Mouse (Mus musculus) liver, embryonic 12.5 days (tissue): ENCODE measurements at regions not wholly inside any gene's neighbourhood (a gene's known extent, or its start where the extent isn't known, plus 50 kb on each side); places are given as distances from the start of the nearest gene placed in this dataset.

Experiments
- ATAC-seq: fragments of 200-750 bp; cut with Nextera tagmentation; 2 replicates; pipeline ENCODE4 v1.8.0; 2017; ENCODE audit warnings: moderate number of reproducible peaks, mild to moderate bottlenecking, moderate library complexity
- H3K27ac ChIP-seq: fragments of 300-500 bp; sonication (generic); 2 replicates; pipeline ENCODE4 v1.5.1; 2016; ENCODE audit warnings: mild to moderate bottlenecking
- H3K27me3 ChIP-seq: fragments of 300-500 bp; sonication (generic); replicated peaks from 2 replicates; pipeline ENCODE4 v1.6.1; 2016; ENCODE audit warnings: mild to moderate bottlenecking, moderate library complexity
- H3K36me3 ChIP-seq: fragments of 300-500 bp; sonication (generic); 2 replicates; pipeline ENCODE4 v1.6.1; 2016; ENCODE audit warnings: mild to moderate bottlenecking, moderate library complexity
- H3K4me1 ChIP-seq: fragments of 300-500 bp; sonication (generic); 2 replicates; pipeline ENCODE4 v1.6.1; 2016
- H3K4me2 ChIP-seq: fragments of 300-500 bp; sonication (generic); 2 replicates; pipeline ENCODE4 v1.6.1; 2016; ENCODE audit warnings: mild to moderate bottlenecking, moderate library complexity
- H3K4me3 ChIP-seq: fragments of 300-500 bp; sonication (generic); 2 replicates; pipeline ENCODE4 v1.5.1; 2016; ENCODE audit warnings: mild to moderate bottlenecking, moderate library complexity
- H3K9ac ChIP-seq: fragments of 300-500 bp; sonication (generic); 2 replicates; pipeline ENCODE4 v1.6.1; 2016; ENCODE audit warnings: mild to moderate bottlenecking, moderate library complexity
- H3K9me3 ChIP-seq: fragments of 300-500 bp; sonication (generic); replicated peaks from 2 replicates; pipeline ENCODE4 v1.6.1; 2016; ENCODE audit warnings: mild to moderate bottlenecking, moderate library complexity
- WGBS: fragments of 180-500 bp; shearing (Covaris S2); methylation state at CpG from one replicate; pipeline ENCODE4 v1.1.7; 2016; ENCODE audit not compliant: insufficient replicate concordance; 5-methylcytosine and 5-hydroxymethylcytosine counted together

DNA sequence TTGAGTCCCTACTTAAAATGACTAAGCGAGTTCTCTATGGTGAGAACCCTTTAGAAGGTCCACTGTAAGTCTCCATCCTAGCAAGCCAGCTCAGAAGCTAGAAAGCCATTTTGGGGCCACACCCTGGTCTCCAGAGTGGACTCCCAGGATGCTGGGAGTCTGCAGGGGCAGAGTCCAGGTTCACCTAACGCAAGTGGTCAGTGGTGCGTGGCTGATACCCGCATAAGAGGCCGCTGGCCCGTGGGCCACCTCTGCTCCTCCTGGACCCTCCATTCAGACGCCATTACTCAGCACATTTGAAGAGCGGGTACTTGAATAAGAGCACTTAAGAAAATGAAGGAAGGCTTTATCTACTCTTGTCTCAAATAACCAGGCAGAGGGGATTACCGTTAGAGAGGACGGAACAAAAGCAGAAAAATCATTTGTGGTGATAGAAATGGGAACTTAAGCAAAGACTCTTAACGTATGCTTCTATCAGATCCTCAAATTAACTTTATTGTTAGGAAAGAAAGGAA lies 504.4 kb downstream of the Irx1 start:
- ATAC-seq: no peak
- Histone ChIP-seq H3K36me3 (no peaks in the 10 kb centered on the region), H3K4me2 (peak overlapping the region; percentile 33; the same call in 1 of the 2 replicates), H3K9ac (no peak overlapping the region), H3K27ac (no peak overlapping the region), H3K4me3 (no peak overlapping the region), H3K9me3 (no peaks in the 10 kb centered on the region), H3K4me1 (no peaks in the 10 kb centered on the region), H3K27me3 (peaks cover 3% of the 10 kb centered on the region; the same call in 1 of the 2 replicates)
- 31% methylated on average over 11 of the region's 11 CpGs for WGBS

DNA sequence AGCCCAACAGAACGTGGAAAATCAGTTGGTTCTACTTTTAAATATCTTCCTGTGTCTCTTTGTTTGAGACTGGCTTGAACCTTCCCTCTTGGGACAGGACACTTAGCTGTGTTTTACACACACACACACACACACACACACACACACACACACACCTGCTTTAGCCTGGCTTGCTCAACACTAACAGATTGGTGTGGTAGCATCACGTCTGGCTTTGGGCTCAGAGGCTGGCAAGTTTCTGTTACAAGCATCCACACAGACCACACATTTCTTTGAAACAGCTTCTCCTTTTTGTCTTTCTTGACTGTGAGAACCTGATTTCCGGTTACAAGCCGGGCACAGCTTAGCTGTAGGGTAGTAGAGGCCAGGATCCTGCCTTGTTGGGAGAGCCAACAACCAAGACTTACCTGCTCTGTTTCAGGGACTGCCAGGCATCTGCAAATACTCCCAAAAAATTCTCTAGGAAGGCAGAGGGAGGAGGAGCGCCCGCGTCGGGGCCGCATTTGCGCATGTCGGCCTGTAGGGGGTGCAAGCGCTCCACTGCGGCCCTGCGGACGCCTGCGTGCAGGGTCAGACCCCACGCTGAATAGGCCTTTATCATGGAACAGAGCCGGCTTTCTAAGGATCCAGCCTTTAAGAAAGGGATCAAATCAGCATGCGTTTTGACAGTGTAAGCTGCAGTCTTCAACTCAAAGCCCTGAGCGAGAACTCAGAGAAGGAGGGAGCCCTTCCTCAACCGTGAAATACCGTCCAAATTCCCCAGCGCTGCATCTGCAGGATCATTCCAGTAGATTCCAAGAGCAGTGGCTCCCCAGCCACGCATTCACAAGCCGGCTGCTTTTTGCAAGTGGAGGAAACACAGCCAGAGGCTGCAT lies 505.2 kb downstream of the Irx1 start:
- Histone ChIP-seq H3K4me2 (peak overlapping the region; percentile 33), H3K4me3 (no peak overlapping the region), H3K36me3 (no peaks in the 10 kb centered on the region), H3K27me3 (peaks cover 3% of the 10 kb centered on the region; the same call in 1 of the 2 replicates), H3K4me1 (no peaks in the 10 kb centered on the region), H3K9ac (no peak overlapping the region), H3K27ac (no peak overlapping the region), H3K9me3 (no peaks in the 10 kb centered on the region)
- WGBS: 3% methylated on average over 25 of the region's 25 CpGs
- no peak for ATAC-seq

DNA sequence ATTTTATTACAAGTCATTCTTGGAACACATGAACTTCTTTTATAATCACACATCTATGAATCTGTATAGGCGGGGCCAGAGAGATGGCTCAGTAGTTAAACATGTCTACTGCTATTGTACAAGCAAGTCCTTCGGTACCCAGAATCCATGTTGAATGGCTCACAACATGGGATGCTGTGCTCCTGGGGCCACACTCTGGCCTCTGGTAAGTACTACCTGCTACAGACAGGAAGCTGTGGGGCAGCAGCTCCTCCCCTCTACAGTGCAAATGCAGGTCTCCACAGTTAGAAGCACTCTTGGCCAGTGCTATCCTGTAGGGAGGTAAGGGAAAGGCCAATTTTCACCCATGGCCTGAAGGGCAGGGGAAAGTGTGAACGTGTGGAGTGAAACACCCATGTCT lies 506.0 kb downstream of the Irx1 start:
- no peaks in the 10 kb centered on the region for H3K36me3 ChIP-seq
- H3K9me3 ChIP-seq: no peaks in the 10 kb centered on the region
- H3K27ac ChIP-seq: no peak overlapping the region
- H3K4me2 ChIP-seq: no peak overlapping the region
- WGBS: 50% methylated on average over 3 of the region's 3 CpGs
- no peaks in the 10 kb centered on the region for H3K4me1 ChIP-seq
- H3K9ac ChIP-seq: no peak overlapping the region
- peaks cover 3% of the 10 kb centered on the region; the same call in 1 of the 2 replicates for H3K27me3 ChIP-seq
- H3K4me3 ChIP-seq: no peak overlapping the region
- no peak for ATAC-seq

DNA sequence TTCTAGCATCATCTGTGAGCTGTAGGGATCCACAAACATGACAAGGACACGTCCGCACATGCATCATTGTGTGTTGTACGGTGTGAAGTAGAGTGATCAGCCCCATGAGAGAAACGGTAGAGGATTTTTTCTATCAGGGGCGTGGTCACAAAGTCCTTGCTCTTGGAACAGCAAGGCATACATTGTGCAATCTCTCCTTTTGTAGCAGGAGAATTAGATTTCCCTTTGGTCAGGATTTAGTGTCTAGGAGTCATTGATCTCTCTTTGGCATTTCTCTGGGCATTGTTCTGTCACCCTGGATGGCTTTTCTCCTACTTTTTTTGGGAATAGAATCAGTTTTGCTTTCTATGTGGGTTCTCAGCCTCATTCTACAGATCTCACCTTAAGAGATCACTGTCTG lies 511.3 kb downstream of the Irx1 start:
- Histone ChIP-seq H3K27me3 (no peaks in the 10 kb centered on the region), H3K4me2 (no peak overlapping the region), H3K36me3 (no peaks in the 10 kb centered on the region), H3K9me3 (no peaks in the 10 kb centered on the region), H3K4me1 (no peaks in the 10 kb centered on the region), H3K4me3 (no peak overlapping the region), H3K9ac (no peak overlapping the region), H3K27ac (no peak overlapping the region)
- ATAC-seq: no peak
- 75% methylated on average over 5 of the region's 5 CpGs for WGBS

DNA sequence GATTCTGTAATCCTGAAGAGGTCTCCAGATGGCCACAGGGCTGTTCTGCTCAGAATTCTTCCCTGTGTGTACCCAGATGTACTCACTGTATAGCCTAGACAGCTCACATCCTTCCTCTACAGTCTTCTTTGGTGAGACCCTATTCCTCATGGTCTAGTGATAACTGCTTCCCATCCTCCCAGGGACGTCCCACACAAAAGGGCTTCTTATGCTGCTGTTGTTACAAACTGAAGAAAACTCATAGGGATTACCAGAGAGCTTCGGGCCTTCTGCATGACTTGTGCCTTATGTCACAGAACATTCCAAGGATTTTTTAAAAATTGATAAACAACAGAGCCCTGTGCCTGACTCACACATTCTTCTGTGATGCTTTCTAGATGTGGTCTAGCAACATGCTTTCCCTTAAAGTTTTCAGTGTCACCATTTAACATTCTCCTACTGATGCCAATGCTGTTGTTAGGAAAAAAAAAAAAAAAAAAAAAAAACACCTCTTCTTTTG lies 525.9 kb downstream of the Irx1 start:
- Histone ChIP-seq H3K4me3 (no peak overlapping the region), H3K9me3 (no peaks in the 10 kb centered on the region), H3K9ac (no peak overlapping the region), H3K4me2 (no peak overlapping the region), H3K27ac (no peak overlapping the region), H3K4me1 (no peaks in the 10 kb centered on the region), H3K36me3 (no peaks in the 10 kb centered on the region), H3K27me3 (no peaks in the 10 kb centered on the region)
- WGBS: 45% methylated on average over 2 of the region's 2 CpGs
- ATAC-seq: no peak

DNA sequence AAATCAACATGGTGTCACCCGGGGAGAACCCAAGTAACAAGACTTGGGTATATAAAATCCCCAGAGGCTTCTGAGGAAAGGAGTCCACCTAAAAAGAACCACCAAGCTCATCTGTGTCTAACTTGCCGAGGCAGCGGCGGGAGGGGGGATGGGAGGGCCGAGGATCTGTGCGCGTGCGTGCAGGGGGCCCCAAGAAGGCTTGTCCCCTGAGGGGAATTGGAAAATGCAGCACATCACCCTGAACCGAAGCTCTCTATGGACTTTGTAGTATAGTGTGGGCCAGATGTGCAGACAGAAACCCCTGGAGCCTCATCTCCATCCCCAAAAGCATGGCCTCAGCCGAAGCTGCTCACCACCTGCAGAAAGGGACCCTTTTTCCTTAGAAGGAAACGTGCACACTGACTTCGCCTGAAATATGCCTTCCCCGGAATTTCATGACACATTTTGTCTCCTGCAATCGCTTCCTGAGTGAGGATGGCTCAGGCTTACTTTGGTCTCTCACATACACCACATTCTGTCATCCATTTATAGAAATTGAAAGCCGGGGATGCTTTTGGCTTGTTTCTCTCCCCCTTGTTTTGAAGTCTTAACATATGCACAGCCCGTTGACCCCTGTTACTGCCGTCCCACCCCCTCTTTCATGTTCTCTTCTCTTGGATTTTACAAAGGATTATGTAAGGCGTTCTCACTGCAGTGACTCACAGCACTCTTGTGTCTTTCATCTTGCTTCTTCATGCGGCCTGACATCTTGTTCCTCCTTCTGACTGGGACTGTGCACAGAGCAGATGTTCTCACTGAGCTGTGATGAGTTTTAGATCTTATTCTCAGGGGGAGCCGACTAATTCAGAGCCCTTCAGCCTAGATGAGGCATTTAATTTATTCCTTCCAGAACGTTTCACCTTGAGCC lies 559.6 kb downstream of the Irx1 start:
- H3K36me3 ChIP-seq: no peaks in the 10 kb centered on the region
- 63% methylated on average over 21 of the region's 21 CpGs for WGBS
- no peak overlapping the region for H3K27ac ChIP-seq
- no peaks in the 10 kb centered on the region for H3K9me3 ChIP-seq
- H3K4me1 ChIP-seq: no peaks in the 10 kb centered on the region
- no peak overlapping the region for H3K9ac ChIP-seq
- H3K27me3 ChIP-seq: no peaks in the 10 kb centered on the region
- H3K4me3 ChIP-seq: no peak overlapping the region
- ATAC-seq: no peak
- H3K4me2 ChIP-seq: no peak overlapping the region

DNA sequence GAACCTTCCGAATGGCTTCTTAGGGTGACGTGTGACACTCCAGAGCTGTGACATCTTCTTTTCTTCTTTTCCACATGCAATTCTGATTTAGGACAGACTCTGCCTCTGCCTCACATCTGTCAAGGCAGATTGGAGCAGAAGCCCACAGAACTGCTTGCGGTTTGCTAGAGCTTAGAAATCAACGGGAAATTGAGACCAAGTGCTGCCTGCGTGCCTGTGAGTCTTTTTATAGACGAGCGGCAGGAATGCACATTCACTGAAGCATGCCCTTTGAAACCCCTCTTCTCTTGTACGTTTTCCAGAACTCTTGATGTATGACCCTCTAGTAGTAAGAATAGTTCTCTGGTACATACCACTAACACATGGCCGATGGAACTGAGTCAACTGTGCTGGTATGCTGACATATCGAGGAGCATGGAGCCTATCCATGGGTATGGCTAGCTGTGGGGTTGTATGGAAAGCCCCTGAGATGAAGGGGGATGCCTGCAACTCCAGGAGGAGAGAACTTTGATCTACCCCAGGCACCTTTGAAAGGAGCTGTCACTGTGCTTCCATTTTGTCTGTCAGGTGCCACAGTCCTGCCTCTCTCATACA lies 552.2 kb upstream of the Adamts16 start:
- H3K27ac ChIP-seq: no peak overlapping the region
- WGBS: 70% methylated on average over 10 of the region's 10 CpGs
- ATAC-seq: no peak

DNA sequence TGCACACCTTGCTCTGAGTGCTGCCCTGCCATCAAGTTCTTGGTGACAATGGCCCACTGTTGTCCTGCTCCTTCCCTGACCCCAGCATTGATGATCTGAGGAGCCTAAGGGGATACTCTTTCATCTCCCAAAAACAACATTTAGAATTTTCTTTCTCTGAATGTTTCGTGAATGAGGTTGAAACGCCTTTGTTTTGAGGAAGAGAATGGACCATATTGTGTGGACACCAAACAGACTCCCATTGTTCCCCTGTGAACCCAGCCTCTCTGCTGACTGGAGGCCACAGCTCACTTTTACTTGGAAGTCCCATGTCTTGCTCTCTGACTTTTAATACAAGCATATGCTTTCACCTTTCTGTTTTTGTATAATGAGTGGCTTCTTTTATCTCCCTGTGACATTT lies 537.0 kb upstream of the Adamts16 start:
- Histone ChIP-seq H3K27me3 (no peaks in the 10 kb centered on the region), H3K27ac (no peak overlapping the region), H3K36me3 (no peaks in the 10 kb centered on the region), H3K4me3 (no peak overlapping the region), H3K4me2 (no peak overlapping the region), H3K4me1 (no peaks in the 10 kb centered on the region), H3K9ac (no peak overlapping the region), H3K9me3 (no peaks in the 10 kb centered on the region)
- ATAC-seq: no peak
- 69% methylated on average over 2 of the region's 2 CpGs for WGBS

More for the DNA sequence above, 552.2 kb upstream of the Adamts16 start:
- H3K4me1 ChIP-seq: no peaks in the 10 kb centered on the region
- no peaks in the 10 kb centered on the region for H3K27me3 ChIP-seq
- no peaks in the 10 kb centered on the region for H3K9me3 ChIP-seq
- no peak overlapping the region for H3K4me3 ChIP-seq
- H3K36me3 ChIP-seq: no peaks in the 10 kb centered on the region
- H3K9ac ChIP-seq: no peak overlapping the region
- H3K4me2 ChIP-seq: no peak overlapping the region

DNA sequence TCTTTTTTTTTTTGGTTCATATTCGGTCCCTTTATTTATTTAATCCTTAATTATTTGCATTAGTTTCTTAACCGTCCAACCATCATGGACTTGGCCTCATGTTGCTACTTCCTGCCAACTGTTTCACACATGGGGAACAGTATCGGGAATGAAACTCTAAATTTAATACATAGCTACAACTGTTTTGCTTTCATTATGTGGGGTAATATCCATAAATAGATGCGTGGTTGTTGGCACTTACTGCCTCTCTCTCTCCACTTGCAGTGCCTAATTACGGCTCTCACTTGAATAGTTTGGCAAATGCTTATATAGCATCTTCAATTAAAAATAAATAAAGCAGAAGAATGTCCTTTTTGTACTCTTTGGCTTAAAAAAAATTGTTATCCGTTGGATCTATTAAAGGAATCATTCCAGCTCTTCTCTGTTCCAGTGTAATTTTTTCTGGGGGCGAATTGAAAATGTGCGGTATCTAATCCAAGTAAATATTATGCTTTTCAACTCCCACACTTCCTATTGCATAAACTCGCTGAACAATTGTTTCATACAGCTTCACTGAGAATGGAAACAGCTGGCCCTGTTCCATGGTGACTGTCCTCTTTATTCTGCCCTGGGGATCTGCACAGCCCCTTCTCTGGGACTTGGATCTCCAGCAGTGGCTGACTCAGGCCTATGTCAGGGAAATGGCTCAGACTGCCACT lies 534.4 kb upstream of the Adamts16 start:
- Histone ChIP-seq H3K4me1 (no peaks in the 10 kb centered on the region), H3K27me3 (no peaks in the 10 kb centered on the region), H3K4me3 (no peak overlapping the region), H3K9me3 (no peaks in the 10 kb centered on the region), H3K27ac (no peak overlapping the region), H3K4me2 (no peak overlapping the region), H3K36me3 (no peaks in the 10 kb centered on the region), H3K9ac (no peak overlapping the region)
- 62% methylated on average over 9 of the region's 9 CpGs for WGBS
- no peak for ATAC-seq

DNA sequence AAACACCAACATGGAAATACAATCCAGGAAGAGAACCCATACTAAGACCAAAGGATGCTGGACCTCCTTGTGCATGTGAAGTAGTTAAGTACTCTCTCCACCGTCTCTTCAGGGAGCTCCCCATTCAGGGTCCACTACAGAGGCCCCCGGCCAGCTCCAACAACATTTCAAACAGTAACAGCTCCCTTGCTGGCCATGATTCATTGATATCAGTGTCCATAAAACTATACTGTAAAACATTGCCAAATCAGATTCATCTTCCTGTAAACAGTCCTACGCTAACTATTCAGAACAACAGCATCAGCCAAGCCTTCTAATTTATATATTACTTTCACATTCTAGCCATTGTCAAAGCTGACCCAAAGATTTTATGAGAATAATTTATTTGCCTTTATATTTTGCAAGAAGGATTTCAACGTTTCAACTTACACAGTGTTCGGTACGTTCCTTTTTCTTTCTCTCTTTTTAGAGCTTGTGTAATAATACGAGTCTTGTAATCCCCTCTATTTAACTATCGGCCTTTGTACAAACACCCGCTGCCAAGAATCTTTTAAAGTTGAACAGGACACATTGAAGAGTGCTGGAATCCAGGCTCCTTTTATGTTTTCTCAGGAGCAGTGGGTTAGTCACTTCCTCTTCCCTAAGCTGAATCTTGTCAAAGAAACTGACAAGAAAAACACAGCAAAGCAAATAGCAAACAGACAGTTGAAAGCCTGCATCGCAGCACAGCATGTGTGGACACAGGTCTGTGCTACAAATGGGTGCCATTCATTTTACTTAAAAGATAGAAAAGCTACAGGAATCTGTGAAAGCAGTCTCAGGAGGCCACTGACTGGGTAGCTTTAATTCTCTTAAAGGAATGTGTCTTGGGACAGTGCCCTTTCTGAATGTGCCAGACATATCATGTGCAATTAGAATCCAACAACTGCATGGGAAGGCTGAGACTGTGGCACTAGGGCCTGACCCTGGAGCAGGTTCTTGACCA lies 531.4 kb upstream of the Adamts16 start:
- no peaks in the 10 kb centered on the region for H3K27me3 ChIP-seq
- no peak overlapping the region for H3K4me2 ChIP-seq
- no peaks in the 10 kb centered on the region for H3K9me3 ChIP-seq
- no peak overlapping the region for H3K4me3 ChIP-seq
- H3K27ac ChIP-seq: no peak overlapping the region
- no peaks in the 10 kb centered on the region for H3K4me1 ChIP-seq
- no peak for ATAC-seq
- WGBS: 61% methylated on average over 10 of the region's 10 CpGs
- H3K9ac ChIP-seq: no peak overlapping the region
- H3K36me3 ChIP-seq: no peaks in the 10 kb centered on the region
